Mouse (Mus musculus): ENCODE data around the gene Hdac2.

DNA sequence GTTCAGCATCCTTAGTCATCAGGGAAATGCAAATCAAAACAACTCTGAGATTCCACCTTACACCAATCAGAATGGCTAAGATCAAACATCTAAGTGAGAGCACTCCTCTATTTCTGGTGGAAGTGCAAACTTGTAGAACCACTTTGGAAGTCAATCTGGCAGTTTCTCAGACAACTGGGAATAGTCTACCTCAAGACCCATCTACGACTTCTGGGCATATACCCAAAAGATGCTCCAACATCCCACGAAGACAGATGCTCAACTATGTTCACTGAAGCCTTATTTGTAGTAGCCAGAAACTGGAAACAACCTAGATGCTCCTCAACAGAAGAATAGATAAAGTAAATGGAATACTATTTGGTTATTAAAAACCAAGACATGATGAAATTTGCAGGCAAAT lies 22.6 kb upstream of the Hdac2 start:
- TF ChIP-seq CTCF (IDR thresholded peaks at IDR 0.05; ENCODE audit: control insufficient read depth, insufficient read depth, low read length) (no peak), POLR2A (IDR thresholded peaks at IDR 0.05; ENCODE audit: borderline replicate concordance, control insufficient read depth, low read depth, low read length) (no peak)

All from bone marrow, adult 2 months (tissue).